Mouse (Mus musculus) left cerebral cortex, postnatal 10 days (tissue): ENCODE results near the gene Map1b. TPM values are rescaled to one million over a fixed set of nuclear protein-coding genes. Genes with fewer than 3 reads are reported as not detected.

Source experiments
- DNase-seq, 2 experiments: peaks; one replicate each; pipeline ENCODE4 v3.0.0; 2021 to 2022; ENCODE audit warnings: low spot score in 2 of 2, mixed read lengths in 1 of 2; ENCODE audit errors: extremely low spot score in 1 of 2
- intact Hi-C: fragments of 180-260 bp; cut with DNase I; formaldehyde crosslinking; loops from one replicate; pipeline ENCODE4 v1.15.1; 2025
- total RNA-seq, 2 experiments: library from RNA; stranded (reverse); gene quantifications; 2 replicates each; pipeline ENCODE4 v1.2.3; 2021

Gene Map1b
- total RNA-seq, 2 experiments from 2014 or later = 1,022 to 1,154 TPM

GRCm38 (mm10) chr13:99461886-99462285 lies 54.5 kb downstream of the Map1b start:
- intact Hi-C loops = no loop called here
- no peak for DNase-seq

DNA sequence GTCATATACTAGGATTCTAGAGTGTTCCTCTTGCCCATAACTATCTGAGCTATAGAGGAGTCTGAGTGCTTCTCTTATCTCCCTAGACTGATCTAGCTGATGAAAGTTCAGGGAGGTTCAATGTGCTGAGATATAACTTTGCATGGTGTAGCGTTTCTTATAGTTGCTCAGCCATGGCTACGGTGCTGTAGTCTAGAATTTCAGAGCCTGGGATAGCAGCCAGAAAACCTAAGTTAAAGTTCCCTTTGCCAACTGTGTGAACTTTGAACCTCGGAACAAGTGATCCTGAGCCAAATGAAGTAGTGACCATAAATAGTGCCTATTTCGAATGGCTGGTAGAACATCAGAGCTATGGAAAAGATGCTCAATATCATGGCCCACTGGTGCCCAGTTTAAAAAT lies 56.7 kb downstream of the Map1b start:
- no peak for DNase-seq
- intact Hi-C loops = no loop called here

- peak in 1 of 2 experiments; percentile 43 for DNase-seq
- intact Hi-C loops = no loop called here
Observed at GRCm38 (mm10) chr13:99458658-99459386, 57.5 kb downstream of the Map1b start.

DNA sequence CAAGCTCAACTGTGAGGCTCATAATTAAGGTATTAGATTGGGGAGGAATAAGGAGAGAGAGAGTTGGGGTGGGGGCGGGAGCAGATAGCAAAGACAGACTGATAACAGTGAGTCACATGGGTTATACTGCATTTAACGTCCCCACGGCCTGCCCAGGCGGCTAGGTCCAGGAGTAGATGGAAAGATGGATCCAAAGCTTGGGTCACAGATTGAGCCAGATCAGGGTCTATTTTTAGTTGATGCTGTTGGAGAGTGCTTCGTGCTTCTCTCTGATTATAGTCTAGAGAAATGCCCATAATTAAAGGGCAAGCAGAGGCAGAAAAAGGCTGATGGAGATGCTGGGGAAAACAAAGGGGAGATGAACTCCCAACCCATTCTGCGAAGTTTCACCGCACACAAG lies 61.4 kb downstream of the Map1b start:
- DNase-seq = no peak
- intact Hi-C loops = no loop called here

GRCm38 (mm10) chr13:99452444-99452843 lies 63.9 kb downstream of the Map1b start:
- intact Hi-C loops = no loop called here
- no peak for DNase-seq

GRCm38 (mm10) chr13:99451276-99451675 lies 65.1 kb downstream of the Map1b start:
- DNase-seq = no peak
- intact Hi-C loops = no loop called here

DNA sequence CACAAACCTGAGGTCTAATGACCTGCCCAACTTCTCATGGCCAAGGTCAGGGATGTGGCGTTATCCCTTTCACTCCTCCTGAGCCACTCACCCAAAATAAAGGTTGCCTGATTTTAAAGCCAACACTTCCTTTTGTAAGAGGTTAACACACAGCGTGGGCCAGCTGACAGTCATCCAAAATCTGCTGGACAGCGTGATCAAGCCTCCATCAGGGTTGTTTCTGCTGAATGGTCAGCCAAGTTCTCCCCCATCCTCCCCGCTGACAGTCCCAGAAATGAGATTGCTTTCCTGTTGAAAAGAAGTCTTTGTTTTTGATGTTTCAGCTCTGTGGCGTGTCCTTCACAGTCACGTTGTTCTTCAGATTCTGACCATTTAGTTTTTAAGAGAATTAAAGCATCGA lies 65.6 kb downstream of the Map1b start:
- DNase-seq = peak in 1 of 2 experiments; percentile 51
- intact Hi-C loops = no loop called here

- intact Hi-C loops = no loop called here
- no peak for DNase-seq
Observed at GRCm38 (mm10) chr13:99449547-99449946, 66.8 kb downstream of the Map1b start.

DNA sequence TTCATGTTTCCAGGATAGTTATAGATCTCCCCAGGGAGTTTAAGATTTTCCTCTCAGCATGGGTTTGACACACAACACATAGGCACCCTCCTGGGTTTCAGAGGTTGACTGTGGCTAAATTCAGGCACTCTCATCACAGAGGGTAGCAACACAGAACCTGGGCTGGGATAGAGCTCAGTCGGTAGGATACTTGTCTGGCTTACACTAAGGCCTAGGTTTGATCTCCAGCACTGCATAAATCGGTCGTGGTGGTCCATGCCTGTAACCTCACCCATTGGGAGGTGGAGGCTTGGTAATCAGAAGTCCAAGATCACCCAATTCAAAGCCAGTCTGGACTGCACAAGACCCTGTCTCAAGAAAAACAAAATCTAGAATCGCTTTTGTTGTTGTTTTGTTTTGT lies 68.1 kb downstream of the Map1b start:
- no peak for DNase-seq
- intact Hi-C loops = no loop called here

DNA sequence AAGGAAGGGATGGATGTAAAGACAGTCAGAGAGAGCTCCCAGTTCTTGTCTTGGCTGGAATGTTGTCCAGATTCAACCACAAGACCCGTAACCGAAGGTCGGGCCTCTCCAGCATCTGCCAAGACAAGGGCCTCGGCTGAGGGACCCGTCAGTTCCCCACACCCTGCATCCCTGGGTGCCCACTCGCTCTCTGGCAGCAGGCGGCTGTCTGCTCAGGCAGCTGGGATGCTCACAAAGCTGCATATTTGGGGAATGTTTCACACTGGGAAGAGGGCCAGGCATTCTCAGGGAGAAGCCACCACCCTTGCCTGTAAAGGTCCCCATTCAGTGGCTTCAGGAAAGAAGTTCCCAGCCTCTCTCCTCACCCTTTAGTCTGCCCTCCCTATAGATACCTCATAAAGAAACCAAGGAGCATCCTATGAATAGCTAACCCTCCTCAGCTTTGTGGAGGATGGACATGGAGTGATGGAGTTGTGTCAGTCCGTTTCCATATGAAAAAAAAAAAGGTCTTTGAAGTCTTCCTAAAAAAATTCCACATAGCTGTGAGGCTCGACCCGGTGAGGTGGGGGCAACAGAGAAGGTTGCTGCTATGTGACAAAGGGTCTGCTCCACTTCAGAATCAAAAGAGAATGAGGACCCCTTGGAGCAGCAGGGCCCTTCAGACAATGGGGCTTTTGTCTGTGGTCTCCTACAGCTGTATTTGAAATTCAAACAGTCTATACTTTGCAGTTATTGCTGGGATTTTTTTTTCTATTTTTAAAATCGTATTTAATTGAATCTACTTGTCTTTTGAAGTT lies 68.7 kb downstream of the Map1b start:
- intact Hi-C loops = no loop called here
- peak in 1 of 2 experiments; percentile 61 for DNase-seq

- DNase-seq = no peak
- intact Hi-C loops = no loop called here
Observed at GRCm38 (mm10) chr13:99447002-99447401, 69.3 kb downstream of the Map1b start.

- DNase-seq = peak in 1 of 2 experiments; percentile 53
- intact Hi-C loops = no loop called here
Observed at GRCm38 (mm10) chr13:99444880-99445279, 71.5 kb downstream of the Map1b start.

GRCm38 (mm10) chr13:99444431-99444871 lies 71.9 kb downstream of the Map1b start:
- peak in 1 of 2 experiments; percentile 68 for DNase-seq
- intact Hi-C loops = no loop called here

- DNase-seq = no peak
- intact Hi-C loops = no loop called here
Observed at GRCm38 (mm10) chr13:99443484-99444175, 72.7 kb downstream of the Map1b start.

GRCm38 (mm10) chr13:99442434-99443249 lies 73.7 kb downstream of the Map1b start:
- intact Hi-C loops = no loop called here
- DNase-seq = no peak

DNA sequence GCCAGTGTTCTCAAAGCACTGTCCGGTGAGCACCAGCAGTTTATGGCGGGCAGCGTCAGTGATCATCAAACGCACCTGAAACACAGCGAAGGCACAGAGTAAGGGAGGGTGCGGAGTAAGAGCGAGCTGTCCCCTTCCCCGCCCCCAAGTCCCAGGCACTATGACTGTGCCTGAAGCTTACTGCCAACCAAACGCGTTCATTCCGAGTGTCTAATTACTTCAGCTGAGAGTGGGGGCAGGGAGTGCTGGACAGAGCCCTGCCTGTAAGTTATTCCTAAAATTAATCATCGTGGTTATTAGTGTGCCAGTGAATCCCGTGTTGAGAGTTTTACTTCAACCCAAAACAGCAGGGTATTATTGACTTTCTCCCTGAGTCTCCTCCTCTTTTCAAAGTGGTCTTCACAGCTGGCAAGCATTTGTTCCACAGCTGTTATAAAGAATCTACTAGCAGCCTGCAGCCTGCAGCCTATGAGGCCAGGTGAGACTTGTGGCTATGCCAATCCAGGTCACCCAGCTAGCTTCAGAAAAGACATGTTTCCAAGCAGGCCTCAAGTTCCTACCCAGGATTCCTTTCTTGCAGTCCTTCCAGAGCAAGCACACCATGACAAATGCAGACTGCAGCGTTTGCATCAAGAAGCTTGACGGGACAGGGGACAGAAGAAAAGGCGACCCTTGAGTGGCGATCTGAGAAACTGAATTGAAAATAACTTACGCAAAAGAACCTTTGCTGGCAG lies 74.5 kb downstream of the Map1b start:
- no peak for DNase-seq
- intact Hi-C loops = no loop called here

DNA sequence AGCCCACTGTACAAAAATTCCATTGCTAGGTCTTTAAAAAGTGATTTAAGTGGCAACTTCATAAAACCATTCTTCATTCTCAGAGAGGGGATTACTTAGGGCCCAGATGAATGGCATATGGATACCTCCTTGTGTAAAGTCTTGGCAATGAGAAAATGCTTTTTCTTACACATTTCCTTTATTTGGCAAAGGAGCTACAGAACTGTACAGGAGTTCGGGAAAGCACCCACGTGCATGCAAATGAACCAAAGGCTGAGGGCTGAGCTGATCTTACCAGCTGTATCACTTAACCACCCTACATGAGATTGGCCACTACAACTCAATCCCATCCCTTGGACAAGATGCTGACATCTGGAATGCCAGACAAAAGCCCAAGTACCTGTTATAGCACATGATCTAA lies 76.1 kb downstream of the Map1b start:
- no peak for DNase-seq
- intact Hi-C loops = no loop called here

- no peak for DNase-seq
- intact Hi-C loops = no loop called here
Observed at GRCm38 (mm10) chr13:99439357-99439756, 77.0 kb downstream of the Map1b start.
